Mouse (Mus musculus) ES-E14 (cell line): ENCODE data around the gene Agap1.

Source experiments
- HCFC1 ChIP-seq: IDR thresholded peaks from 2 replicates; pipeline ENCODE4 v1.6.1; 2012; ENCODE audit warnings: low read length, inconsistent platforms, borderline replicate concordance; ENCODE audit not compliant: insufficient read depth
- MAFK ChIP-seq: IDR thresholded peaks from 2 replicates; pipeline ENCODE4 v1.6.1; 2014; ENCODE audit warnings: mild to moderate bottlenecking, low read depth, low read length, inconsistent platforms; ENCODE audit not compliant: insufficient read depth
- ZC3H11A ChIP-seq: IDR thresholded peaks from 2 replicates; pipeline ENCODE4 v1.6.1; 2012; ENCODE audit warnings: low read depth, mild to moderate bottlenecking, inconsistent platforms, low read length, borderline replicate concordance
- ZNF384 ChIP-seq: IDR thresholded peaks from 2 replicates; pipeline ENCODE4 v1.6.1; 2012; ENCODE audit warnings: low read depth, low read length, inconsistent platforms

GRCm38 (mm10) chr1:89556006-89556405, 101.4 kb downstream of the Agap1 start:
- TF ChIP-seq HCFC1 (no peak), ZC3H11A (no peak), ZNF384 (no peak), MAFK (no peak)
